Mouse (Mus musculus): ENCODE results near the gene Hhat. TPM values are rescaled to one million over a fixed set of nuclear protein-coding genes. Genes with fewer than 3 reads are reported as not detected.

The Hhat gene
- polyA plus RNA-seq (2015; fragmentation: Nextera tagmentation; extraction: Ambion mirVana): 13.7 and 15.4 TPM in 2 replicates

DNA sequence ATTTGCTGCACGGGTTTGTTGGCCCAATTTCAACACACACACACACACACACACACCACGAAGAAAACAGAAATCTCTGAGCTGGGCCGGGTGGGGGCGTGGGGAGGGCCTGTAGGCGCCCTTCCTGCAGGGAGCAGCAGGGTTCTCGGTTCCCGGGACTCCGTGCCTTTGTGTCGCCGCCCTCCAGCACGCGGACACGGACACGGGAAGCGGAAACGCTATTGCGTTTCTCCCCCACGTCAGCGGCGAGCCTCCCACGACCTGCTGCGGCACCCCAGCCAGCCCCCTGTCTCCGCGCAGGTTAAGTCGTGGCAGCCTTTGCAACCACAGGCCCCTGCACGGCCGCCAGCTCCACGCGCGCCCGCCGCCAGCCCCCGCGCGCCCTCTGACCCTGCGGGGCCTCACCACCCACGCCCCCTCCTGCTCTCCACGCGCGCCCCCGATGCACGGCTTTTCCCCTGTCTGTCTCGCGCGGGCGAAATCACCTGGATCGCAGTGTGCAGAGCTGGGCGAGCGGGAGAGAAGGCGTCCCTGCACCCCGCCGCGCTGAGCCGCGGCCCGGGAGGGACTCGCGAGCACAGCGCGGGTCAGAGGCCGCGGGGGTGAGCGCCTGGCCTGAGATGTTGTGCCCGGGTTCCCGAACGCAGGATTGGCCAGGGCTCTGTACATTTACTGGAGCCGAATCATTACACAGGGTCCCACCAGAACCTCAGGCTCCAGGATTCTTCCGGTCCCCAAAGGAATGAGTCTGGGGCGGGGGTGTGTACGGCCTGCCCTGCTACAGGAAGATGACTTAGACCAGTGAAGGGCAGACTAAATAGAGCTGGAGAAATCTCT, at the start of gene Hhat:
Gene Hhat, minus strand, starts transcription at position 729 of the 837 bp plus-strand sequence.
- no peaks in the 10 kb centered on the region for H3K9me3 ChIP-seq (replicated peaks)
- H3K4me2 ChIP-seq: peak within 1 kb of the TSS; percentile 98
- H3K4me3 ChIP-seq (replicated peaks): peak within 1 kb of the TSS; percentile 74
- ATAC-seq (replicated peaks; ENCODE audit: low FRiP score): peak; percentile 89
- H3K9ac ChIP-seq: peak within 1 kb of the TSS; percentile 86
- no peaks in the 10 kb centered on the region for H3K27me3 ChIP-seq
- no peaks in the 10 kb centered on the region for H3K36me3 ChIP-seq
- peak within 1 kb of the TSS; percentile 95 for H3K27ac ChIP-seq
- H3K4me1 ChIP-seq: peaks cover 35% of the 10 kb centered on the region
- WGBS: under 1% methylated on average over 69 of the region's 70 CpGs

DNA sequence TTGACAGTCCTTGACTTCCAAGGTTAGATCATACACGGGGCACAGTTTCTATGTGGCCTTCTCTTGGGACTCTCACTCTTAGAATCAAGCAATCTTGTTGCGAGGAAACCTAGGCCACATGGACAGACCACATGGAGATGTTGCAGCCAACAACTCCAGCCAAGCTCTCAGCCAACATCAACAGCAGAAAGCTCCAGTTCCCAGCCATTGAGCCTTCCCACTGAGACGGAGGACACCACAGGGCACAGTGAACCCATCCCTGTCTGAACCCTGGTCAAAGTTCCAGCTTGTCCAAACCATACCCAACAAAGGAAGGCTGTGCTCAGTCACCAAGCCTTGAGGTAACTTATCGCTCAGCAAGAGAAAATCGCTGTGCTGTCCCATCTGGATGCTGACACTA, 47.3 kb upstream of the Hhat start:
- Histone ChIP-seq H3K27ac (no peak overlapping the region), H3K36me3 (no peaks in the 10 kb centered on the region), H3K9ac (no peak overlapping the region), H3K4me1 (peaks cover 23% of the 10 kb centered on the region), H3K4me3 (replicated peaks) (no peak overlapping the region), H3K4me2 (no peak overlapping the region), H3K9me3 (replicated peaks) (no peaks in the 10 kb centered on the region), H3K27me3 (no peaks in the 10 kb centered on the region)
- 90% methylated on average over 5 of the region's 5 CpGs for WGBS
- ATAC-seq (replicated peaks; ENCODE audit: low FRiP score): no peak

DNA sequence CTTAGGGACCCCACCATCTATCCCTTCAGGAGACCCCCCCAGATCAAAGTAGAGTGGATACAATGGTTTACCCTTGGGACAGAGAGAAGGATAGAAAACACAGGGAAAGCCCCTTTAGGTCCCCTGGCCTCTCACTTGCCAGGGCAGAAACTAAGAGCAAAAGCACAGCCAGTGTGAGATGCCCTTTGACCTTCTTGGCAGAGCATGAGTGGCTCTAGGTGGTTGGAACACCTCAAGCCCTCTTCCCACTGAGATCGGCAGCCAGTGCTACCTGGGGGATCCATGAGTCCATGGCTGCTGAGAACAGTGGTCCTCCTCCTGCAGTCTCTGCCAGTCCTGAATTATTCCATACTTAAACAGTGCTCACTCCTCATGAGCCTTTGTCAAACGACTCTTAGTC, 44.8 kb upstream of the Hhat start:
- no peaks in the 10 kb centered on the region for H3K27me3 ChIP-seq
- H3K27ac ChIP-seq: no peak overlapping the region
- H3K4me2 ChIP-seq: no peak overlapping the region
- no peak for ATAC-seq (replicated peaks; ENCODE audit: low FRiP score)
- no peak overlapping the region for H3K4me3 ChIP-seq (replicated peaks)
- H3K9me3 ChIP-seq (replicated peaks): no peaks in the 10 kb centered on the region
- H3K36me3 ChIP-seq: no peaks in the 10 kb centered on the region
- H3K9ac ChIP-seq: no peak overlapping the region
- WGBS: 64% methylated on average over 2 of the region's 2 CpGs
- peaks cover 12% of the 10 kb centered on the region; the same call in 1 of the 2 replicates for H3K4me1 ChIP-seq

DNA sequence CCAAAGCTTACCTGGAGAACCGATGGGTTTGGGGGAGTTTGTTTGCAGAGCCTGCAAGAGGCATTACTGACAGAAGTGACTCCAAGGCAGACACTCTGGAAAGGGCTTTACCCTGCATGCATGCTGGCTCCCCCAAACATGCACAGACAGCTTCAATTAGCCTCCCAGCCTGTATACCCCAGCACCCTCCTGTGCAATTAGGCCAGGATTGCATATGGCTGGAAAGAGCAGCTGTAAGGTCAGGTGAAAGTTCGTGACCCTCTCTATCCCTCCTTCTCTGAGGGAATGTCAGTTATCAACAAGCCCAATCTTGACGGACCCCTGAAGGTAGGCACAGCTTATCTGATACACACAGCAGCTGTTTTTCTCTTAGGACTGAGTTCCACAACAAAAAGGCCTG, 43.7 kb upstream of the Hhat start:
- ATAC-seq (replicated peaks; ENCODE audit: low FRiP score): no peak
- no peaks in the 10 kb centered on the region for H3K9me3 ChIP-seq (replicated peaks)

DNA sequence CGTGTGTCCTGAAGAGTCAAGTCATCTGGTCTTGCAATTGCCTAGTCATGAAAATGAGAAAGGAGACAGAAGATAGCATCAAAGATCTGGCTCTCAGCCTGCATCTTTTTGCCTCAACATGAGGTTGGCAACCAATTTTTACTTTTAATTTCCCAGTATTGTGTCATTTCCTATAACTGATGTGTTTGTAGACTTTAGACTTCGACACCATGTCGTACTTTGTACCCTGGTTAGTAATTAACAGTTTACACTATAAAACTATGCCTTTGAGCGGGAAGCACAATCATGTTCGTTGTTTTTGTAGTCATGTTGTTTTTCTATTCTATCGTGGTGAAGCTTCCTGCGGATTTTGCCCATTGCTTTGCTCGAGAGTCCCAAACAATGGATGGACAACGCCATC, 41.7 kb upstream of the Hhat start:
- H3K4me1 ChIP-seq: peaks cover 12% of the 10 kb centered on the region; the same call in 1 of the 2 replicates
- H3K4me3 ChIP-seq (replicated peaks): no peak overlapping the region
- no peak overlapping the region for H3K27ac ChIP-seq
- H3K27me3 ChIP-seq: no peaks in the 10 kb centered on the region
- no peaks in the 10 kb centered on the region for H3K36me3 ChIP-seq
- no peak overlapping the region for H3K4me2 ChIP-seq
- ATAC-seq (replicated peaks; ENCODE audit: low FRiP score): no peak
- no peak overlapping the region for H3K9ac ChIP-seq
- WGBS: 83% methylated on average over 9 of the region's 9 CpGs
- H3K9me3 ChIP-seq (replicated peaks): no peaks in the 10 kb centered on the region

More for the DNA sequence above, 43.7 kb upstream of the Hhat start:
- no peak overlapping the region for H3K27ac ChIP-seq
- WGBS: 33% methylated on average over 3 of the region's 3 CpGs
- H3K27me3 ChIP-seq: no peaks in the 10 kb centered on the region
- no peak overlapping the region for H3K4me3 ChIP-seq (replicated peaks)
- H3K9ac ChIP-seq: no peak overlapping the region
- no peaks in the 10 kb centered on the region for H3K36me3 ChIP-seq
- H3K4me2 ChIP-seq: no peak overlapping the region
- H3K4me1 ChIP-seq: peaks cover 12% of the 10 kb centered on the region; the same call in 1 of the 2 replicates

DNA sequence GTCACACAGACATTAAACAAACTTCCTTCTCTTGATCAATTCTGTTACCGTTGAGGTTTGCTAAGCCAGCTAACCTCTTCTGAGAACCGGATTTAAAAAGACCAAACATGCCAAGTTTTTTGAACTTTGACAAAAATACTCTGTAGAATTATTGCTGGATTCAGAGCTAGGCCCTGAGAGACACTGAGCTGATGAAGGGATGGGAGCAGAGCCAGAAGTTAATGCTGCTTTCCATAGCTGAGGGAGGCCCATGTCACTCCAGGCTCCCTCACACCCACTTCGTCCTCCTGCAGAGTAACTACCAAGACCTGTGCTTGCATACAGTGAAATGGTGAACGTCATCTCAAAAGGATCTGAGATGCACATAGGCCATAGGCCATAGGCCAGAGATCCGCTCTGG, 41.3 kb upstream of the Hhat start:
- H3K27ac ChIP-seq: no peak overlapping the region; the same call in 1 of the 2 replicates
- no peak for ATAC-seq (replicated peaks; ENCODE audit: low FRiP score)
- peaks cover 12% of the 10 kb centered on the region; the same call in 1 of the 2 replicates for H3K4me1 ChIP-seq
- H3K9ac ChIP-seq: no peak overlapping the region
- no peaks in the 10 kb centered on the region for H3K9me3 ChIP-seq (replicated peaks)
- no peak overlapping the region for H3K4me3 ChIP-seq (replicated peaks)
- H3K27me3 ChIP-seq: no peaks in the 10 kb centered on the region
- H3K4me2 ChIP-seq: no peak overlapping the region
- WGBS: 70% methylated on average over 5 of the region's 5 CpGs
- H3K36me3 ChIP-seq: no peaks in the 10 kb centered on the region

DNA sequence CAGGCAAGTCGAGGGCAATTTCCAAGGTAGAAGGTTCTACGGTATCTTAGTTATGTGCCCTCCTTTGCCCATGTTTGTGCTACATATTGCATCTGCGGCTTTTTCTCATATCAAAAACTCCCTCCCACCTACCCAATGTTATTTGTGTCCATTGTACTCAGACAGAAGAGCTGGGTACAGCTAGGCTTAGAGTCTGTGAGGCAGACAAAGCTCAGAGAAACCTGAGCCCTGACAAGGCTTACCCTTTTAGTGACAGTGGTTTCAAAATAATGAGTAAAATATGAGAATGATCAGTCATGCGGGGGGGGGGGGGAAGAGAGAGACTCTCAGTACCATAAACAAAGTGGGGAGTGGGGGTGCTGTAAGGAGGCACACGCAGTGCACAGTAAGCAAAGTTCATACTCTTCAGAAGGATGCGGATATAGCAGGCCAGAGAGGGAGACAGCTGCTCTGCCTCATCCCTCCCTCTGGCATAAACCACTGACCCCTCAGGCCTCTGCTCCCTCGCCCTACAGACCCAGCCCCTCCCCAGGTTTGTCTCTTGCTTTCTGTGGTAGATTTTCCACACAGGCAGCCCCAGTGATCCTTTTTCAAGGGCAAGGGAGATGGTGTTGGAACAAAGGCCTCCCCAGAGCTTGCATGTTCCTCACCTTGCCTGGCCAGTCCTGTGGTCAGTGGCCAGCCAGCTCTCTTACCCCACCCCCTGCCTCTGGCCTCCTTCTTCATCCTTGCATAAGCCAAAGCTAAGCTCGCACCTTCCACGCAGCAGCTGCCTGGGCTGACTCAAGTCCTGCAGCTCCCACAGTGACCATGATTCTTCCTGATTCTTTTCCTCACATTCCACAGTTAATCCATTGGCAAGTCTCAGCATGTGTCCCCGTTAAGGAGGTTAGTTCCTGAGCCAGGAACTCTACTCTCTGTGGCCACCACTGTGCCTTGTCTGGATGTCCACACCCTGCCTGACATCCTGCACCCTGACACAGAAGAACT, 35.4 kb upstream of the Hhat start:
- WGBS: 48% methylated on average over 10 of the region's 10 CpGs
- no peak overlapping the region for H3K4me2 ChIP-seq
- H3K4me1 ChIP-seq: peaks cover 13% of the 10 kb centered on the region
- H3K9me3 ChIP-seq (replicated peaks): no peaks in the 10 kb centered on the region
- peak overlapping the region; percentile 76 for H3K27ac ChIP-seq
- no peak overlapping the region for H3K4me3 ChIP-seq (replicated peaks)
- H3K36me3 ChIP-seq: no peaks in the 10 kb centered on the region
- no peaks in the 10 kb centered on the region for H3K27me3 ChIP-seq
- ATAC-seq (replicated peaks; ENCODE audit: low FRiP score): peak; percentile 71
- peak overlapping the region; percentile 17; the same call in 1 of the 2 replicates for H3K9ac ChIP-seq

DNA sequence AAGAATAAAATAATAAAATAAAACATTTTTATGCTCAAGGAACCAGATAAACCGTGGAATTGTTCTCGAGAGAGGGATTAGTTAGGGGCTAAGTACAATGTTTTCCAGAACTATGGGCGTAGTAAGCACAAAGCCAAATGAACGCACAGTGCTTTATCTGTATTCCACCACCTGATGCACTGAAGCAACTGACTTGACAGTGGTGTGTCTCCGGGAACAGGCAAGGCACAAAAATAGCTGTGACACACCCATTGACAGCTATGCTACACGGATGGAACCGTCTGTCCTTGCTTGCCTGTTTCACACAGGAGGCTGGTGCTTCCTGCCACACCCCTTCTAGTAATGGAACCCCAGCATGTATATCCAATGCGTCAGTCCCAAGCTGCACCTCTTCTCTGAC, 29.3 kb upstream of the Hhat start:
- Histone ChIP-seq H3K4me3 (replicated peaks) (no peak overlapping the region), H3K9ac (no peak overlapping the region), H3K4me2 (no peak overlapping the region), H3K27me3 (no peaks in the 10 kb centered on the region), H3K27ac (peak overlapping the region; percentile 87; the same call in 1 of the 2 replicates), H3K36me3 (no peaks in the 10 kb centered on the region), H3K9me3 (replicated peaks) (0 out of 2 replicates have a peak, but pooled peaks cover under 1% of the 10 kb centered on the region), H3K4me1 (peaks cover 43% of the 10 kb centered on the region)
- WGBS: 91% methylated on average over 8 of the region's 8 CpGs
- no peak for ATAC-seq (replicated peaks; ENCODE audit: low FRiP score)

DNA sequence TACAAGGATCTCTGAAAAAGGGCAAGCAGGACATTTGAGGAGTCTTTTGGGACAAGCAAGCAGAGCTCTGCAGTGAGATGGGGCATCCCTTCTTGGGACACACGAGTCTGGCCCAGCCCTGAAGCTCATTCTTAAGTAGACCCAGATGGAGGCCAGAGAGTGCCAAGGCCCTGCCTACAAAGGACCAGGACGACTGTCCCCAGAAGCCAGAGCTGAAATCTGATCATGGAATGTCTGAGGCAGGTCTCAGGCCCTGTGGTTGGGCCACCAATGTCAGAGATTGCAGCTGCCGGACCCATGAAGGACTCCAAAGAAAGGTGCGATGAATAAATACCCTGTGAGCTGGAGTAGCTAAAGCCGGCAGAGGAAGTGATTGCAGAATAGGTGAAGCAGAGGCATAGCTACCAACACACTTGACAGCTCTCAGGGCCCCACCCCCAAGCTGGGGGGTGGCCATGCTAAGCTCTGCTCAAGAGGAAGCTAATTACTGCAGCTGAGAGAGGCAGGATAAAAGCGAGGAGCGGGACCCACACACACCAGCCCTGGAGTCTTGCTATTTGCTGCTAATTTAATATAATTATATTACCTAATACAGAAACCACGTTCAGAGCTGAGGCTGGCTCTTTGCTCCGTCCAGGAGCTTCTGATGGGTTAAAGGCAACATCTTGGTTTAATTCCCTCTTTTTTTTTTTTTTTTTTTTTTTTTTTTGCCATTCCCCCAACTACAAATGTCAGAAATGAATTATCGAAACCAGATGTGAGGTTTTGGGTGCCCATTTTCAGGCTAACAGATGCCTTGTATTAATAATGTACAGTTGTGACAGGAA, 28.4 kb upstream of the Hhat start:
- WGBS: 33% methylated on average over 10 of the region's 10 CpGs
- H3K4me1 ChIP-seq: peaks cover 46% of the 10 kb centered on the region
- H3K27me3 ChIP-seq: no peaks in the 10 kb centered on the region
- H3K9me3 ChIP-seq (replicated peaks): 0 out of 2 replicates have a peak, but pooled peaks cover 3% of the 10 kb centered on the region
- no peak overlapping the region for H3K9ac ChIP-seq
- H3K27ac ChIP-seq: peak overlapping the region; percentile 87
- H3K4me2 ChIP-seq: no peak overlapping the region
- H3K4me3 ChIP-seq (replicated peaks): no peak overlapping the region
- ATAC-seq (replicated peaks; ENCODE audit: low FRiP score): 0 out of 2 replicates have a peak, but pooled peaks have one; percentile 13
- H3K36me3 ChIP-seq: no peaks in the 10 kb centered on the region

DNA sequence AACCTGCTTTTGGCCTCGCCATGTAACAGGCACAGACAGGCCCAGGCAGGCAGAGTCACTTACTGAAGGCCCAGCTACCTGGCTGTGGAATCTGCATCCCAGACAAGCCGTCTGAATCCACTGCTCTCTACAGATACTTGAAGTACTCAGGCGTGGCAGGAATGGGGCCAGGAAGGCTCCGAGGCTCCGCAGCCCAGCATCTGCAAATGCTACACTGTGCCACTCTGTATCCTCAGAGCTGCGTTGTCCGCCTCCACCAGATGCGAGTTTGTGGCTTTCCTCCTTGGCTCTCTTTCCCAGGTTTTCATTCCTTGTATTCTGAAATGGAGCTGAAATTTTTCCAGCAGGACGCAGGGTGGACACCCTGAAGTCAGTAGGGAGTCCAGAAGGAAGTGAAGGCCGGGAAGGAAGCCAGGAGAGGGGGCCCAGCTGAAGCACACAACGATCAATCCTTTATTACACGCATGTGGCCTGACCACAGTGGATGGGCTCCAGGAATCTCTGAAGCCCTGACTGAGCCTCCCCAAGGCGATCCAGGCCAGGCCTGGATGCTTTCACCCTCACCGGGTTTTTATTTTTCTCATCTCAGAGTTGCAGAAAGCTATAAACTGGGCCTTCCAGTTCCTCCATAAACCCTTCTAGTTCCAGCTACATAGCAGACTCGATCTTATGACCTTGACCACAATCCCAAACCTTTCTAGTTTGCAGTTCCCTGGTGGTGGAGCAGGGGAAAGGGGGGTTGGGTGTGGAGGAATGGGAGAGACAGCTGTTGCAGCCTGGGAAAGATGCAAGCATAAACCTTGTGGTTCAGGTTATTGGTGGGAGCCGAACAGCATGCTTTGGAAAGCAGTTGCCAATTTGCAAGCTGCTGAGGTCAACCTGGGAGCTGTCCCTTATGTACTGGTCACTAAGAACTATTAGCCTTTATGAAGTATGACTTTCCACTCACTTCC, 27.5 kb upstream of the Hhat start:
- H3K4me2 ChIP-seq: no peak overlapping the region
- peak; percentile 73 for ATAC-seq (replicated peaks; ENCODE audit: low FRiP score)
- peak overlapping the region; percentile 87 for H3K27ac ChIP-seq
- no peaks in the 10 kb centered on the region for H3K27me3 ChIP-seq
- H3K4me1 ChIP-seq: peaks cover 47% of the 10 kb centered on the region
- H3K9me3 ChIP-seq (replicated peaks): 0 out of 2 replicates have a peak, but pooled peaks cover 3% of the 10 kb centered on the region
- no peak overlapping the region for H3K9ac ChIP-seq
- H3K4me3 ChIP-seq (replicated peaks): no peak overlapping the region
- no peaks in the 10 kb centered on the region for H3K36me3 ChIP-seq
- 56% methylated on average over 16 of the region's 16 CpGs for WGBS

Data from kidney, embryonic 15.5 days (tissue).